Mouse (Mus musculus) activated CD4-positive, CD25-positive, alpha-beta regulatory T cell, adult 9 weeks (primary cell): ENCODE results near the gene Gm20843. TPM values are rescaled to one million over a fixed set of nuclear protein-coding genes. Genes with fewer than 3 reads are reported as not detected.

Source experiments
- polyA plus RNA-seq: library from polyadenylated mRNA; unstranded; fragments of 100-300 nt; shearing (Covaris generic); gene quantifications from one replicate; pipeline ENCODE4 v1.2.1, GENCODE M21; 2017

Gm20843 gene
- not detected for polyA plus RNA-seq

DNA sequence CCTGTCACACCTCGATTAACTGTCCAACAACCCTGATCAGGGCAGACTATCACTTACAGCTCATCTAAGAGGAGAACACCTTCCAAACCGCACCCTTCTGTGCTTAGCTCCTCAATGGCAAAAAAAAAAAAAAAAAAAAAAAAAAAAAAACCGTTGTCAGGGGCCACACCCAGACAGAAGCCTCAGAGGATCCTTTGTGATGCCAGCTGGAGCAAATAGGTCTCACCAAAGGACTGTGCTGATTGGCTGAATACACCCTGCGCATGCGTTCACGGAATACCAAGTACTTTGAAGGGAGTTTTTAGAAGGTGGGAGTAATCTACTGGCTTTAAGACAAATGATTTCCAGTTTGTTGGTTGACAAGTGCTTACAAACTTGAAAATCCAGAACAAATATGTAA lies at the start of gene Gm20843:
Gene Gm20843 (minus strand): TSS at position 101 of the 400 bp plus-strand sequence.

